ENCODE assay signal across 16 mouse cellular contexts in genomic region chr12:40272710-40273109, GRCm38 (mm10).
"Had no signal": no experiment of that assay in that cellular context is flagged by ENCODE, and none has a peak within 500 bp of the region (broad histone marks: within the 10 kb centered on the region; RNA-seq: fewer than 3 reads in every experiment).

No protein-coding gene starts in this region.

- DNase-seq: gastrocnemius, adult 2 months; gastrocnemius, postnatal 14 days; gastrocnemius, postnatal 36 days; heart, adult 11 months; heart, adult 2 months; heart, postnatal 14 days; heart, postnatal 36 days; kidney, adult 11 months; kidney, adult 2 months; kidney, adult 9 months; kidney, postnatal 14 days; kidney, postnatal 36 days; liver; liver, embryonic 13.5 days had no signal

- ATAC-seq: hindbrain, postnatal 0 days; intestine, embryonic 16.5 days had no signal
